Mouse (Mus musculus) kidney, postnatal 4 days (tissue): ENCODE results near the gene Olfr485.
"Not testable (repeated sequence)": the region's sequence is repeated elsewhere in the genome, so short reads cannot be mapped to it uniquely, and the experiment has no call there.

Experiments used
- DNase-seq, 2 experiments: peaks; one replicate each; pipeline ENCODE4 v3.0.0; 2021; ENCODE audit warnings: mixed read lengths in 2 of 2

The Olfr485 gene

GRCm38 (mm10) chr7:108159771-108160170, at the start of gene Olfr485:
Gene Olfr485 (minus strand): TSS chr7:108159871.
- DNase-seq: no peak

GRCm38 (mm10) chr7:108196938-108197337, 37.3 kb upstream of the Olfr485 start:
- no peak for DNase-seq

GRCm38 (mm10) chr7:108196337-108196736, 36.7 kb upstream of the Olfr485 start:
- not testable (repeated sequence) for DNase-seq

GRCm38 (mm10) chr7:108192714-108193113, 33.0 kb upstream of the Olfr485 start:
- DNase-seq: not testable (repeated sequence)

- DNase-seq: not testable (repeated sequence)
Observed at GRCm38 (mm10) chr7:108191196-108191595, 31.5 kb upstream of the Olfr485 start.

GRCm38 (mm10) chr7:108185237-108185636, 25.6 kb upstream of the Olfr485 start:
- DNase-seq: not testable (repeated sequence)

GRCm38 (mm10) chr7:108184401-108184800, 24.7 kb upstream of the Olfr485 start:
- not testable (repeated sequence) for DNase-seq

GRCm38 (mm10) chr7:108172642-108173041, 13.0 kb upstream of the Olfr485 start, which contains the start of gene Olfr486:
Gene Olfr486 (minus strand): TSS chr7:108172742.
- DNase-seq: not testable (repeated sequence)

- DNase-seq: no peak
Observed at GRCm38 (mm10) chr7:108127349-108127748, 32.3 kb downstream of the Olfr485 start, which contains the start of gene Olfr484. Gene Olfr484 (minus strand): TSS chr7:108127449.

- no peak for DNase-seq
Observed at GRCm38 (mm10) chr7:108121416-108121815, 38.3 kb downstream of the Olfr485 start.

GRCm38 (mm10) chr7:108120681-108121080, 39.0 kb downstream of the Olfr485 start:
- no peak for DNase-seq
